27 mouse cellular contexts compared by ENCODE assay signal in genomic region chr12:31244691-31245090, GRCm38 (mm10). TPM values are rescaled to one million over a fixed set of nuclear protein-coding genes. Genes with fewer than 3 reads are reported as not detected.
A peak's percentile ranks its signal among the peaks of the same experiment; 100 is the strongest.
DNase-seq lines count a peak whose midpoint lies in the region; ATAC-seq and TF ChIP-seq lines count a peak whose summit lies in the region.
"Had no signal": no experiment of that assay in that cellular context is flagged by ENCODE, and none has a peak within 500 bp of the region (broad histone marks: within the 10 kb centered on the region; RNA-seq: fewer than 3 reads in every experiment).

No protein-coding gene starts in this region.

- no peak overlapping the region for H3K9ac ChIP-seq in midbrain, embryonic 11.5 days (ENCODE audit: low read length)
- no peak overlapping the region for H3K9ac ChIP-seq in midbrain, postnatal 0 days (replicated peaks; ENCODE audit: low read length, poor library complexity, severe bottlenecking)

- no peaks in the 10 kb centered on the region for H3K9me3 ChIP-seq in midbrain, embryonic 11.5 days (ENCODE audit: control insufficient read depth, low read length)
- no peaks in the 10 kb centered on the region for H3K9me3 ChIP-seq in midbrain, postnatal 0 days (ENCODE audit: low read length)
- H3K9me3 ChIP-seq: G1E had no signal

- TF ChIP-seq CTCF in midbrain, postnatal 0 days (IDR thresholded peaks at IDR 0.05): no peak

- no peak overlapping the region for H3K4me2 ChIP-seq in midbrain, embryonic 11.5 days
- H3K4me2 ChIP-seq in midbrain, postnatal 0 days (ENCODE audit: low read depth, low read length, poor library complexity, severe bottlenecking): no peak overlapping the region

- WGBS in midbrain, embryonic 11.5 days: 92% methylated on average over 3 of the region's 3 CpGs
- 91% methylated on average over 3 of the region's 3 CpGs for WGBS in midbrain, postnatal 0 days

- peak; percentile 66 for DNase-seq in heart, adult 11 months
- no peak for DNase-seq in heart, postnatal 10 days
- peak; percentile 76 for DNase-seq in midbrain, embryonic 11.5 days (ENCODE audit: low spot score, missing footprints)
- no peak for DNase-seq in midbrain, postnatal 0 days (ENCODE audit: low spot score)
- peak; percentile 27 for DNase-seq in testis, postnatal 10 days (ENCODE audit: low spot score)
- no peak for DNase-seq in testis, postnatal 14 days (ENCODE audit: low spot score)
- DNase-seq: adrenal gland, adult 2 months; adrenal gland, adult 8-10 months; adrenal gland, postnatal 10 days; adrenal gland, postnatal 14 days; adrenal gland, postnatal 25 days; adrenal gland, postnatal 36 days; B cell, adult 2 months; cerebellum, adult 11 months; cerebellum, adult 11-12 months; cerebellum, adult 18-20 months had no signal

- ATAC-seq in midbrain, embryonic 11.5 days (ENCODE audit: low FRiP score): no peak
- no peak for ATAC-seq in midbrain, postnatal 0 days (ENCODE audit: low FRiP score)
- ATAC-seq: activated CD4-positive, CD25-positive, alpha-beta regulatory T cell, adult 4 months; CD4-positive, CD25-positive, alpha-beta regulatory T cell, adult 4 months; Patski had no signal

- no peak overlapping the region for H3K4me3 ChIP-seq in midbrain, embryonic 11.5 days (ENCODE audit: low read depth, low read length)
- H3K4me3 ChIP-seq in midbrain, postnatal 0 days (ENCODE audit: low read depth, low read length): no peak overlapping the region

- H3K36me3 ChIP-seq in midbrain, embryonic 11.5 days (ENCODE audit: control insufficient read depth, insufficient read depth, low read length): no peaks in the 10 kb centered on the region
- H3K36me3 ChIP-seq in midbrain, postnatal 0 days (ENCODE audit: insufficient read depth, low read length): no peaks in the 10 kb centered on the region
- H3K36me3 ChIP-seq: G1E had no signal

- intact Hi-C loops in heart, postnatal 10 days (cut with DNase I): no loop called here

- H3K27me3 ChIP-seq in midbrain, embryonic 11.5 days (ENCODE audit: control insufficient read depth, insufficient read depth, low read length): no peaks in the 10 kb centered on the region
- H3K27me3 ChIP-seq in midbrain, postnatal 0 days (ENCODE audit: insufficient read depth, low read length): no peaks in the 10 kb centered on the region
- H3K27me3 ChIP-seq: CH12.LX, Patski had no signal

- H3K4me1 ChIP-seq in midbrain, embryonic 11.5 days (ENCODE audit: control insufficient read depth, insufficient read depth, low read length): no peaks in the 10 kb centered on the region
- no peaks in the 10 kb centered on the region for H3K4me1 ChIP-seq in midbrain, postnatal 0 days (ENCODE audit: insufficient read depth, low read length)

- H3K27ac ChIP-seq in midbrain, embryonic 11.5 days (ENCODE audit: low read depth, low read length): no peak overlapping the region
- no peak overlapping the region for H3K27ac ChIP-seq in midbrain, postnatal 0 days (ENCODE audit: low read depth, low read length)

RNA-seq across cellular contexts. Expression of gene Gm6993, which starts 4.1 kb away (rescaled TPM):
- total RNA-seq in heart, postnatal 10 days (2021): not detected
- polyA plus RNA-seq in midbrain, embryonic 11.5 days (2014; fragmentation: Nextera tagmentation; extraction: Ambion mirVana): not detected in 2 replicates
- not detected in 2 replicates for total RNA-seq in midbrain, postnatal 0 days (2014; rRNA removed)
- not detected in 2 replicates for polyA plus RNA-seq in midbrain, postnatal 0 days (2015; fragmentation: Nextera tagmentation; extraction: Ambion mirVana)
- total RNA-seq: adrenal gland, adult 18-20 months; adrenal gland, adult 2 months; adrenal gland, adult 8-10 months; adrenal gland, postnatal 10 days; adrenal gland, postnatal 14 days; adrenal gland, postnatal 25 days; adrenal gland, postnatal 36 days; adrenal gland, postnatal 4 days; CH12.LX; ES-E14; G1E; MEL had no signal
- polyA plus RNA-seq: activated CD4-positive, CD25-positive, alpha-beta regulatory T cell, adult 4 months; adrenal gland, adult 2 months; brain, embryonic 14.5 days; C2C12; CD4-positive, CD25-positive, alpha-beta regulatory T cell, adult 4 months; G1E; Patski had no signal

RNA-seq across cellular contexts. Expression of gene Lamb1, which starts 20.3 kb away (rescaled TPM):
- 100 to 1,000 TPM; 250 to 255 TPM for total RNA-seq in heart, postnatal 10 days (2021)
- polyA plus RNA-seq in midbrain, embryonic 11.5 days (2014; fragmentation: Nextera tagmentation; extraction: Ambion mirVana): 17.3 and 18.5 TPM in 2 replicates
- 19.5 and 24.6 TPM in 2 replicates for total RNA-seq in midbrain, postnatal 0 days (2014; rRNA removed)
- polyA plus RNA-seq in midbrain, postnatal 0 days (2015; fragmentation: Nextera tagmentation; extraction: Ambion mirVana): 7.6 and 8.1 TPM in 2 replicates
- total RNA-seq: MEL had no signal
- polyA plus RNA-seq: activated CD4-positive, CD25-positive, alpha-beta regulatory T cell, adult 4 months; CD4-positive, CD25-positive, alpha-beta regulatory T cell, adult 4 months; G1E had no signal

Comparison
In these comparisons a context has a peak if more than half of its experiments do, and no peak if none do; other contexts are left out.
1. DNase-seq: peak in heart, adult 11 months (single experiment), midbrain, embryonic 11.5 days (single experiment) and testis, postnatal 10 days (single experiment); none in heart, postnatal 10 days (0 of 2), midbrain, postnatal 0 days (single experiment) and testis, postnatal 14 days (single experiment).